Mouse (Mus musculus) colon, adult 2 months (tissue): ENCODE data around the gene Suv39h1. TPM values are rescaled to one million over a fixed set of nuclear protein-coding genes. Genes with fewer than 3 reads are reported as not detected.

ENCODE experiments used
- polyA plus RNA-seq: library from polyadenylated mRNA; depleted of rRNA; stranded (reverse); fragments of >200 nt; gene quantifications from 2 replicates; pipeline ENCODE4 v1.2.3, GENCODE M21; 2012; rRNA removed

Suv39h1 gene
- polyA plus RNA-seq: 7.7 and 8.1 TPM in 2 replicates

GRCm38 (mm10) chrX:8074430-8075014 is at the start of gene Suv39h1:
Gene Suv39h1, minus strand, starts transcription at chrX:8074760.

GRCm38 (mm10) chrX:8090346-8090953 is 15.9 kb upstream of the Suv39h1 start, which contains the start of gene Was:
Gene Was, minus strand, starts transcription at chrX:8090498.

GRCm38 (mm10) chrX:8018286-8018685 is 56.3 kb downstream of the Suv39h1 start, which contains the start of gene Glod5:
Gene Glod5, minus strand, starts transcription at chrX:8018492.

Other genes starting within 250 kb of the Suv39h1 start
- 36.1 and 38.3 TPM in 2 replicates for gene Otud5, start 233.4 kb downstream of the Suv39h1 start, polyA plus RNA-seq
- gene Pim2, start 196.5 kb downstream of the Suv39h1 start, polyA plus RNA-seq: 10.7 and 13.5 TPM in 2 replicates
- 260 and 397 TPM in 2 replicates for gene Slc35a2, start 190.7 kb downstream of the Suv39h1 start, polyA plus RNA-seq
- 31.5 and 39.6 TPM in 2 replicates for gene Pqbp1, start 175.5 kb downstream of the Suv39h1 start, polyA plus RNA-seq
- gene Timm17b, start 175.4 kb downstream of the Suv39h1 start, polyA plus RNA-seq: 45.5 and 51.4 TPM in 2 replicates
- gene Gm10491, start 166.9 kb downstream of the Suv39h1 start, polyA plus RNA-seq: not detected in 2 replicates
- gene Gm10490, start 165.2 kb downstream of the Suv39h1 start, polyA plus RNA-seq: not detected in 2 replicates
- 32.0 and 41.2 TPM in 2 replicates for gene Pcsk1n, start 154.9 kb downstream of the Suv39h1 start, polyA plus RNA-seq
- gene Eras, start 146.2 kb downstream of the Suv39h1 start, polyA plus RNA-seq: not detected in 2 replicates
- 16.6 and 20.2 TPM in 2 replicates for gene Hdac6, start 126.9 kb downstream of the Suv39h1 start, polyA plus RNA-seq
- gene Gata1, start 96.7 kb downstream of the Suv39h1 start, polyA plus RNA-seq: 0.06 and 0.09 TPM in 2 replicates
- 4.9 and 5.1 TPM in 2 replicates for gene Glod5, start 56.3 kb downstream of the Suv39h1 start, polyA plus RNA-seq
- 2.6 and 2.7 TPM in 2 replicates for gene Was, start 15.7 kb upstream of the Suv39h1 start, polyA plus RNA-seq
- 146 and 200 TPM in 2 replicates for gene Wdr13, start 58.1 kb upstream of the Suv39h1 start, polyA plus RNA-seq
- gene Rbm3, start 71.1 kb upstream of the Suv39h1 start, polyA plus RNA-seq: 41.9 and 42.6 TPM in 2 replicates
- 15.6 and 16.3 TPM in 2 replicates for gene Tbc1d25, start 101.4 kb upstream of the Suv39h1 start, polyA plus RNA-seq
- 183 and 188 TPM in 2 replicates for gene Ebp, start 118.8 kb upstream of the Suv39h1 start, polyA plus RNA-seq
- gene Porcn, start 131.8 kb upstream of the Suv39h1 start, polyA plus RNA-seq: 16.7 and 21.7 TPM in 2 replicates
- 23.8 and 24.9 TPM in 2 replicates for gene Ftsj1, start 177.6 kb upstream of the Suv39h1 start, polyA plus RNA-seq
- 0.57 and 3.1 TPM in 2 replicates for gene Slc38a5, start 196.4 kb upstream of the Suv39h1 start, polyA plus RNA-seq